Mouse (Mus musculus): ENCODE data around the gene Hk1.

DNA sequence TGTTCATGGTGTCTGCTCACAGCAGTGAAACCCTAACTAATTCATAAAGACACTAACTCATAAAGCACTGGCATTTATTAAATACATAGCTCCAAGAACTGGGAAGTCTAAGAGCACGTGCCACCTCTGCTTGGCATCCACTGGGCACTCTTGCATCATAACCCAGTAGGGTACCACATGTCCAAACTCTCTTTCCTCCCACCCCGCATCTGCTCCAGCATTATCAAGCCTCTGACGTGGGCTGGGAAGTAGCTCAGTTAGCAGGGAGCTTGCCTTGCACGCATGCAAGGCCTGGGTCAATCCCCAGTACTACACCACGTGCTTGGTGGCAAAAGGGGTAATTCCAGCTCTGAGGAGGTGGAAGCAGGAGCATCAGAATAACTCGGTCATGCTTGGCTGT, 143.5 kb downstream of the Hk1 start:
- TF ChIP-seq NRF1 (IDR thresholded peaks at IDR 0.05; ENCODE audit: insufficient read depth, low read depth, low read length, poor library complexity, severe bottlenecking) = no peak
- TF ChIP-seq MXI1 (IDR thresholded peaks at IDR 0.05; ENCODE audit: low read depth, low read length) = no peak
- TF ChIP-seq CTCF (IDR thresholded peaks at IDR 0.05 in 2 of 3, conservative IDR thresholded peaks at IDR 0.05 in 1 of 3; ENCODE audit: control insufficient read depth in 1 of 3, insufficient read depth in 1 of 3, low read depth in 2 of 3, low read length in 3 of 3, poor library complexity in 1 of 3, severe bottlenecking in 1 of 3) = no peak
- TF ChIP-seq MYC (IDR thresholded peaks at IDR 0.05; ENCODE audit: low read depth, low read length) = no peak
- no peak for TF ChIP-seq POLR2A (IDR thresholded peaks at IDR 0.05; ENCODE audit: control insufficient read depth in 1 of 2, insufficient read depth in 1 of 2, low read depth in 1 of 2, low read length in 2 of 2, poor library complexity in 1 of 2)
- TF ChIP-seq GABPA (IDR thresholded peaks at IDR 0.05; ENCODE audit: low read depth, low read length) = no peak
- TF ChIP-seq CHD2 (IDR thresholded peaks at IDR 0.05; ENCODE audit: low read length) = no peak
- no peak for TF ChIP-seq USF1 (IDR thresholded peaks at IDR 0.05; ENCODE audit: low read depth, low read length)
- TF ChIP-seq EP300 (IDR thresholded peaks at IDR 0.05; ENCODE audit: low read depth in 1 of 2, low read length in 2 of 2) = no peak
- TF ChIP-seq RCOR1 (IDR thresholded peaks at IDR 0.05; ENCODE audit: low read depth, low read length) = no peak
